Mouse (Mus musculus) forebrain, postnatal 0 days (tissue): ENCODE measurements around the gene Tnfaip8l1. TPM values are rescaled to one million over a fixed set of nuclear protein-coding genes. Genes with fewer than 3 reads are reported as not detected.
A peak's percentile ranks its signal among the peaks of the same experiment; 100 is the strongest.

Experiments
- ATAC-seq: fragments of 200-750 bp; cut with Nextera tagmentation; 2 replicates; pipeline ENCODE4 v1.8.0; 2017; ENCODE audit warnings: mild to moderate bottlenecking, moderate library complexity
- DNase-seq: peaks from one replicate; pipeline ENCODE4 v3.0.0-alpha.2; 2015
- H3K27ac ChIP-seq: fragments of 300-500 bp; sonication (generic); 2 replicates; pipeline ENCODE4 v1.5.1; 2014; ENCODE audit warnings: low read depth, mild to moderate bottlenecking, antibody characterized with exemption, low read length, moderate library complexity, mixed read lengths
- H3K27me3 ChIP-seq: fragments of 300-500 bp; sonication (generic); 2 replicates; pipeline ENCODE4 v1.6.1; 2014; ENCODE audit warnings: mild to moderate bottlenecking, low read length, mixed read lengths; ENCODE audit not compliant: insufficient read depth
- H3K36me3 ChIP-seq: fragments of 300-500 bp; sonication (generic); 2 replicates; pipeline ENCODE4 v1.6.1; 2014; ENCODE audit warnings: mild to moderate bottlenecking, moderate library complexity; ENCODE audit not compliant: insufficient read depth
- H3K4me1 ChIP-seq: fragments of 300-500 bp; sonication (generic); 2 replicates; pipeline ENCODE4 v1.6.1; 2014; ENCODE audit warnings: antibody characterized with exemption; ENCODE audit not compliant: insufficient read depth
- H3K4me2 ChIP-seq: fragments of 300-500 bp; sonication (generic); 2 replicates; pipeline ENCODE4 v1.6.1; 2014; ENCODE audit warnings: low read depth, mild to moderate bottlenecking, moderate library complexity
- H3K4me3 ChIP-seq: fragments of 300-500 bp; sonication (generic); 2 replicates; pipeline ENCODE4 v1.5.1; 2014; ENCODE audit warnings: low read depth, low read length, mixed read lengths
- H3K9ac ChIP-seq: fragments of 300-500 bp; sonication (generic); 2 replicates; pipeline ENCODE4 v1.6.1; 2014; ENCODE audit warnings: mild to moderate bottlenecking
- H3K9me3 ChIP-seq: fragments of 300-500 bp; sonication (generic); 2 replicates; pipeline ENCODE4 v1.6.1; 2016; ENCODE audit warnings: low read length
- CTCF ChIP-seq: sonication (generic); IDR thresholded peaks from 2 replicates; pipeline ENCODE4 v1.5.1; 2016; ENCODE audit warnings: antibody characterized with exemption, control low read depth, low read depth
- WGBS: fragments of 180-500 bp; shearing (Covaris S2); extraction: QIAGEN DNeasy Blood & Tissue Kit; methylation state at CpG from one replicate; pipeline ENCODE4 v1.1.7; 2014; 5-methylcytosine and 5-hydroxymethylcytosine counted together
- polyA plus RNA-seq: library from polyadenylated mRNA; unstranded; fragments of >200 nt; fragmentation: Nextera tagmentation; extraction: Ambion mirVana; gene quantifications from 2 replicates; pipeline ENCODE4 v1.2.1, GENCODE M21; 2015
- total RNA-seq: library from RNA; depleted of rRNA; stranded (reverse); fragments of >200 nt; gene quantifications from 2 replicates; pipeline ENCODE4 v1.2.3, GENCODE M21; 2014

Tnfaip8l1 gene
- total and polyA plus RNA-seq, 2 experiments from 2014 or later: 8.6 to 11.0 TPM

DNA sequence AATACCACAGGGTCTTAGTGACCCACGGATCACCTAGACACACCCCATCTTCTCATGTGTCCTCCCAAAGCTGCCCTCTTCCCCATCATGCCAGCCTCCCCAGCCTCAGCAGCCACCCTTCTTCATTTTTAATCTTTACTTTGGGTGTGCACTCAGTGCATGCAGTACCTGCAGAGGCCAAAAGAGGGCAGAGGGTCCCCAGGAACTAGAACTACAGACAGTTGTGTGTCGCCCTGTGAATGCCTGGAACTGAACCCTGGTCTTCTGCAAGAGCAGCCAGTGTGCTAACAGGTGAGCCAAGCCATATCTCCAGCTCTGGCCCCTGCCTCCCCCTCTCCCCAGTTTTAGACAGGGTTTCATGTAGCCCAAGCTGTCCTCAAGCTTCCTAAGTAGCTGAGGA is 34.6 kb downstream of the Tnfaip8l1 start:
- 76% methylated on average over 2 of the region's 2 CpGs for WGBS
- no peak for ATAC-seq
- H3K27ac ChIP-seq: no peak overlapping the region
- peaks cover 87% of the 10 kb centered on the region for H3K36me3 ChIP-seq
- H3K4me2 ChIP-seq: no peak overlapping the region
- no peak for DNase-seq
- no peak overlapping the region for H3K9ac ChIP-seq
- TF ChIP-seq CTCF: peak; percentile 55
- H3K27me3 ChIP-seq: no peaks in the 10 kb centered on the region
- H3K4me1 ChIP-seq: no peaks in the 10 kb centered on the region
- H3K4me3 ChIP-seq: no peak overlapping the region
- no peaks in the 10 kb centered on the region for H3K9me3 ChIP-seq

DNA sequence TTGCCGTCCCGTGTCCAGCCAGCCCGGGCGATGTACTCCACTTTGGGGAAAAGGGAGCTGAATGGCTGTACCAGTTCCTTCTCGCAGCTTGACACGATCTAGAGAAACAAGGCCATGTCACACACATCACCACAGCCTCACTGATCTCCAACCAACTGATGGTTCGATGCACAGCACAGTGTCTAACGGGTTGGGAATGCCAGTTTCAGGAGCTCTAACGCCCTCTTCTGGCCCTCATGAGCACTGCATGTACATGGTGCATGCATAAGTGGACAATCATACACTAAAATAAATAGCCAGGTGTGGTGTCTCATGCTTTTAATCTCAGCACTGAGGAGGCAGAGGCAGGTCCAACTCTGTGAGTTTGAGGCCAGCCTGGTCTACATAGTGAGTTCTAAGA is 38.3 kb downstream of the Tnfaip8l1 start:
- no peaks in the 10 kb centered on the region for H3K4me1 ChIP-seq
- peaks cover 88% of the 10 kb centered on the region for H3K36me3 ChIP-seq
- no peak overlapping the region for H3K9ac ChIP-seq
- no peak overlapping the region for H3K4me3 ChIP-seq
- 83% methylated on average over 9 of the region's 9 CpGs for WGBS
- H3K27me3 ChIP-seq: no peaks in the 10 kb centered on the region
- H3K9me3 ChIP-seq: no peaks in the 10 kb centered on the region
- TF ChIP-seq CTCF: peak; percentile 52
- ATAC-seq: no peak
- DNase-seq: no peak
- no peak overlapping the region for H3K27ac ChIP-seq
- no peak overlapping the region for H3K4me2 ChIP-seq

DNA sequence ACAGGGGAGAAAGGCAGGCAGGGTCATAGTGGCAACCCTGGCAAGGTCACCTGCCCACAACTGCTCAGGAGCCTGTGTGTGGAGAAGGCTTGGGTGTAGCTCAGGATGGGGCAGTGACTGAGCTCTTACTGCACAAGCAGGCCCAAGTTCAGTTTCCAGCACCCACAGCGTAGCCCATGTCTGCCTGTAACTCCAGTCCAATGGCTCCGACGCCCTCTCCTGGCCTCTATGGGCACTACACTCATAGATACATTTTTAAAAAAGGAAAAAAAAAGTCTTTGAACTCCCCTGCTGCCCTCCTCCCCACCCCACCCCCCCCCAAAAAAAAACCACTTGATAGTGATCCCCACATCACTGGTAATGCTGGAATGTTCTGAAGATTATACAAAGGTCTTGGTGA is 39.4 kb downstream of the Tnfaip8l1 start:
- Histone ChIP-seq H3K36me3 (peaks cover 88% of the 10 kb centered on the region), H3K4me1 (no peaks in the 10 kb centered on the region), H3K9ac (no peak overlapping the region), H3K27ac (no peak overlapping the region), H3K4me2 (no peak overlapping the region), H3K9me3 (no peaks in the 10 kb centered on the region), H3K4me3 (no peak overlapping the region), H3K27me3 (no peaks in the 10 kb centered on the region)
- DNase-seq: no peak
- ATAC-seq: no peak
- WGBS: 66% methylated on average over 3 of the region's 3 CpGs
- TF ChIP-seq CTCF: peak; percentile 25; the same call in 1 of the 2 replicates

DNA sequence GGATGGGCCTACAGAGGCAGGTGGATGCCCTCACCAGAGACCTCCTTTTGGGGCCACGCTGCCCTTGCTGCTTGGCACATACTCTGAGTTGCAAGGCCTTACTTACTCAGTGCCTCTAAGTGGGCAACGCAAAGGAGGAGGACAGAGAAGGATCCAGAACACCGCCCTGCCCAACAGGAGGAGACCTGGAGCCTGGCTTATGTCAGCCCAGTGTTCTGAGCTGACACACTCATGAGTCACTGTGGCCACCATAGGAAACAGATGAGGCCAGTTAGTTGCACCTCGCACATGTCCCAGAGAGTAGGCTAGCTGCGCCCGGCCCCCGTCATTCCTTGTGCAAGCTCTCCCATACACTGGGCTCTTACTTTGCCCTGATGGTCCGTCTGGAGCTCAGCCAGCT is 40.2 kb downstream of the Tnfaip8l1 start:
- DNase-seq: no peak
- no peaks in the 10 kb centered on the region for H3K4me1 ChIP-seq
- 96% methylated on average over 8 of the region's 8 CpGs for WGBS

DNA sequence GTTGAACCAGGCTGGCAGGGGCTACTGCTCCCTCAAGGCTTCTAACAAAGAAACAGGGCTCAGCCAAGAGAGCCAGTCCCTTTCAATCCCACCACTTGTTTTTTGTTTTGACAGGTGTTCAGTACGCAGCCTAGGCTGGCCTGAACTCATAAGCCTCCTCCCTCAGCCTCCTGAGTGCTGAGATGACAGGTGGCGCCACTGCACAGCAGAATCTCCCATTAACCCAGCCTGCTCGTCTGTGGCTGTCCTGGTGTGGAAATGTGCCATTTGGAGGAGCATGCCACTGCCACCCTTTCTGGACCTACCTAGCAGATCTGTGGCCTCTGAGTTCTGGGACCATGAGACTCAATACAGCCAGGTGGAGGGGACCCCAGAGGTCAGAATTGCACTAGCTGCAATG is 41.5 kb downstream of the Tnfaip8l1 start:
- H3K36me3 ChIP-seq: peaks cover 86% of the 10 kb centered on the region
- 58% methylated on average over 3 of the region's 3 CpGs for WGBS
- DNase-seq (no peak), ATAC-seq (no peak)
- no peaks in the 10 kb centered on the region for H3K27me3 ChIP-seq
- no peaks in the 10 kb centered on the region for H3K9me3 ChIP-seq
- H3K4me3 ChIP-seq: no peak overlapping the region
- H3K27ac ChIP-seq: no peak overlapping the region
- no peaks in the 10 kb centered on the region for H3K4me1 ChIP-seq
- no peak overlapping the region for H3K4me2 ChIP-seq
- TF ChIP-seq CTCF: peak; percentile 44
- H3K9ac ChIP-seq: no peak overlapping the region

More for the DNA sequence above, 40.2 kb downstream of the Tnfaip8l1 start:
- no peak for TF ChIP-seq CTCF
- no peak overlapping the region for H3K4me3 ChIP-seq
- no peak for ATAC-seq
- no peaks in the 10 kb centered on the region for H3K27me3 ChIP-seq
- H3K9ac ChIP-seq: no peak overlapping the region
- no peaks in the 10 kb centered on the region for H3K9me3 ChIP-seq
- H3K4me2 ChIP-seq: no peak overlapping the region
- no peak overlapping the region for H3K27ac ChIP-seq
- peaks cover 88% of the 10 kb centered on the region for H3K36me3 ChIP-seq

DNA sequence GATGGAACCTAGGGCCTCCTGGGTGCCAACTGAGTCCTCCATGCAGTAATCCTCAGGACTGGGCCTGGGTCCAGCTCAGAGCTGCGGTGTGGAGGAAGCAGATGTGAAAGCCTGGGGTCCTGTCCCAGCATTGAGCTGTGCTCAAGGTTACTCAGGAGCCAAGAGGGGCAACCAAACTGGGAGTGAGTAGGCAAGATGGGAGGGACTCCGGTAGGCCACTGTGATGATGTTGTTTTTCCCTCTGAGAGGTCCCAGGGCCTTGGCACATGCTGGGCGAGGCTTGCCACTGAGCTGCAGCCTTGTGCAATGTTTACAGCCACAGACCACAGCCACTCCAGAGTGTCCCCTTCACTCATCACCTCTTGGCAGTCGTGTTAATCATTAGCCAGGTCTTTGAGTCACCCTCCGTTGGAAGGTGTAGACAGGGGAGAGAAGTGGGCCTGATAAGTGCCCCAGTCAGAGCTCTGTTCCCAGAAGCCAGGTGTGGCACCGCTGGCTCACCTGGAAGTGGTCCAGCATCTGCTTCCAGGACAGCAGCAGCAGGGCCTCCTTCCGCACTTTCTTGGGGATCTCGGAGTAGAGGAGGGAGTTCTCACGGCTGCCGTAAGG is 44.1 kb downstream of the Tnfaip8l1 start:
- Histone ChIP-seq H3K4me2 (no peak overlapping the region), H3K27me3 (no peaks in the 10 kb centered on the region), H3K27ac (no peak overlapping the region), H3K4me3 (no peak overlapping the region), H3K9me3 (no peaks in the 10 kb centered on the region), H3K4me1 (no peaks in the 10 kb centered on the region), H3K9ac (no peak overlapping the region), H3K36me3 (peaks cover 97% of the 10 kb centered on the region)
- no peak for TF ChIP-seq CTCF
- DNase-seq: no peak
- no peak for ATAC-seq
- WGBS: 91% methylated on average over 10 of the region's 10 CpGs

DNA sequence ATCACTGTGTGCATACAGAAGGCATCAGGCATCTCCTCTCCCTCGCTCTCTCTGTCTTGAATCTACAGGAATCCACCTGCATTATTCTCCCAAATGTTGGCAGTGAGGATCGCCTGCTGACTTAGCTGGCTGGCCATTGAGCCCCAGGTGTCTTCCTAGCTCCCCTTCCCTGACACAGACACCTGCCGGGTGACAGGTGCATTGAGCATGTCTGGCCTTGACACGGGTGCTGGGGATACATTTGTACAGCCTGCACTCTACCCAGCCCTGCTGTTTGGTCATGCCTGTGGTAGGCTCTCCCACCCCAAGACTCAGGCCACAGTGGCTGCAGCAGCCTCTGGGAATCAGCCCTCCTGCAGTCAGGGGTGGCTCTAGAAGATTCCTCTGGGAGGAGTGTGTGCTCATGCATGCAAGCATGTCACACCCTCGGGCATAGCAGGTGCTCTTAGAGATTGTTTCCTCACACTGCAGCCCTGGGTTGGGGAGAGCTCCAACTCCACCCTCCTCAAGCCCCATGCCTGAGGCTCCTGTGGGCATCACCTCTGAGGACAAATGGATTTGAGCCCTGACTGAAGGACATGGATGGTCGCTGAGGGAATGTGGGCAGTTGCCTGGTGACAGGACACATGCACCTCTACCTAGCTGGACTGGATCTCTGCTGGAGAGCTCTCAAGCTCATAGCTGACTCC is 44.9 kb downstream of the Tnfaip8l1 start:
- Histone ChIP-seq H3K36me3 (peaks cover 98% of the 10 kb centered on the region), H3K4me1 (no peaks in the 10 kb centered on the region), H3K4me2 (no peak overlapping the region), H3K27ac (no peak overlapping the region), H3K4me3 (no peak overlapping the region), H3K27me3 (no peaks in the 10 kb centered on the region), H3K9ac (no peak overlapping the region), H3K9me3 (no peaks in the 10 kb centered on the region)
- DNase-seq (no peak), ATAC-seq (no peak)
- no peak for TF ChIP-seq CTCF
- WGBS: 85% methylated on average over 6 of the region's 6 CpGs
